Mouse (Mus musculus) embryonic facial prominence, embryonic 12.5 days (tissue): ENCODE measurements around the gene Smyd5. TPM values are rescaled to one million over a fixed set of nuclear protein-coding genes. Genes with fewer than 3 reads are reported as not detected.
A peak's percentile ranks its signal among the peaks of the same experiment; 100 is the strongest.
"Not testable (repeated sequence)": the region's sequence is repeated elsewhere in the genome, so short reads cannot be mapped to it uniquely, and the experiment has no call there.

ENCODE experiments used
- ATAC-seq: fragments of 200-750 bp; cut with Nextera tagmentation; 2 replicates; pipeline ENCODE4 v1.8.0; 2017; ENCODE audit not compliant: insufficient number of reproducible peaks, insufficient read depth, low FRiP score, low TSS enrichment
- H3K27ac ChIP-seq: fragments of 300-500 bp; sonication (generic); 2 replicates; pipeline ENCODE4 v1.5.1; 2016; ENCODE audit warnings: mild to moderate bottlenecking
- H3K27me3 ChIP-seq: fragments of 300-500 bp; sonication (generic); 2 replicates; pipeline ENCODE4 v1.6.1; 2016; ENCODE audit warnings: mild to moderate bottlenecking, moderate library complexity
- H3K36me3 ChIP-seq: fragments of 300-500 bp; sonication (generic); 2 replicates; pipeline ENCODE4 v1.6.1; 2016; ENCODE audit warnings: mild to moderate bottlenecking
- H3K4me1 ChIP-seq: fragments of 300-500 bp; sonication (generic); 2 replicates; pipeline ENCODE4 v1.6.1; 2016
- H3K4me2 ChIP-seq: fragments of 300-500 bp; sonication (generic); replicated peaks from 2 replicates; pipeline ENCODE4 v1.6.1; 2016; ENCODE audit warnings: mild to moderate bottlenecking, moderate library complexity
- H3K4me3 ChIP-seq: fragments of 300-500 bp; sonication (generic); 2 replicates; pipeline ENCODE4 v1.5.1; 2016; ENCODE audit warnings: mild to moderate bottlenecking
- H3K9ac ChIP-seq: fragments of 300-500 bp; sonication (generic); 2 replicates; pipeline ENCODE4 v1.6.1; 2016; ENCODE audit warnings: mild to moderate bottlenecking, moderate library complexity
- H3K9me3 ChIP-seq: fragments of 300-500 bp; sonication (generic); 2 replicates; pipeline ENCODE4 v1.6.1; 2016; ENCODE audit warnings: mild to moderate bottlenecking, moderate library complexity
- WGBS: fragments of 180-500 bp; shearing (Covaris S2); methylation state at CpG from one replicate; pipeline ENCODE4 v1.1.7; 2016; 5-methylcytosine and 5-hydroxymethylcytosine counted together
- polyA plus RNA-seq: library from polyadenylated mRNA; unstranded; fragments of >200 nt; fragmentation: Nextera tagmentation; extraction: Ambion mirVana; gene quantifications from 2 replicates; pipeline ENCODE4 v1.2.1, GENCODE M21; 2016

Smyd5 gene
- polyA plus RNA-seq, 1 experiment from 2014 or later = 66.4 TPM

GRCm38 (mm10) chr6:85450140-85450539 is 18.4 kb downstream of the Smyd5 start:
- H3K4me1 ChIP-seq = peaks cover 25% of the 10 kb centered on the region
- WGBS = 72% methylated on average over 1 of the region's 1 CpGs
- H3K27ac ChIP-seq, H3K9me3 ChIP-seq, H3K9ac ChIP-seq, ATAC-seq, H3K27me3 ChIP-seq: not testable (repeated sequence)
- H3K4me3 ChIP-seq = peak overlapping the region; percentile 74; the same call in 1 of the 2 replicates
- H3K4me2 ChIP-seq = peak overlapping the region; percentile 94
- H3K36me3 ChIP-seq = peaks cover 20% of the 10 kb centered on the region

- 2% methylated on average over 95 of the region's 96 CpGs for WGBS
- H3K4me3 ChIP-seq = peak within 1 kb of the TSS; percentile 74
- H3K36me3 ChIP-seq = peaks cover 11% of the 10 kb centered on the region
- peak; percentile 94 for ATAC-seq
- peak within 1 kb of the TSS; percentile 76 for H3K9ac ChIP-seq
- peak within 1 kb of the TSS; percentile 95 for H3K27ac ChIP-seq
- H3K4me2 ChIP-seq = peak within 1 kb of the TSS; percentile 94
- H3K27me3 ChIP-seq = no peaks in the 10 kb centered on the region
- peaks cover 25% of the 10 kb centered on the region for H3K4me1 ChIP-seq
- H3K9me3 ChIP-seq = no peaks in the 10 kb centered on the region
Measured at GRCm38 (mm10) chr6:85450697-85451663, 19.2 kb downstream of the Smyd5 start, which contains the start of gene Cct7. Gene Cct7 (plus strand): TSS chr6:85451514.

DNA sequence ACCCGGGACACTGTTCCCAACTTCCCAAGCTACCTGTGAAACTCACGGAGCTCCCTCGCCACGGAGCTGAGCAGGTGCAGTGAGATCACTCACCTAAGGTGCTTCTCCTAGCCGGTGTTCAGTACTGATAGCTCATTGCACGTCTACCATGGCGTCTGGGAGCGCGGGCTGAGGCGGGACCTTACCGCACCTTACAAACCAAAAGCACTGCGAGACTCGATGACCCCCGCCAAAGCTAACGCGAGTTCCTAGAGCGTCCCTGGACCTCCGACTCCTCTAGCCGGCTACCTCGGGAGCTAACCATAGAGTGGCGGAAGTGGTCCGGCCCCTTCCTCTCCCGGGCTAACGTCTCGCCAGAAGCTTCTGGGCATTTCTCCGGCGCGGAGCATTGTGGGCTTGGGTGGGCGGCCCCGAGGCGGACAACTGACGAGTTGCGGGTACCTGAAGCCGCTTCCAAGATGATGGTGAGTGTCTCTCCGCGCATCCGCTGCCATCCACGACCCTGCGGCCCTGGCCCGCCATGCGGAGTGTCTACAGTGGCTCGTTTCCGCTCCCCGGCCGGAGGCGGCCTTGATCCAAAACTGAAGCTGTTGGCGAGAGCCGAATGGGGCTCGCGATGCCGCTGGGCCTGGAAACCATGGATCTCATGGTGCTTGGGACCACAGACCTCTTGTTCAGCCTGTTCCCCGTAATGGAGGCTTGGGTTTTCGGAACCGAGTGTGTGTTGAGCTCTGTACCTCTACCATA is 20.0 kb downstream of the Smyd5 start, which contains the start of gene Pradc1:
TSS of gene Pradc1 (minus strand) at position 307 of the 747 bp plus-strand sequence.
- peak; percentile 92 for ATAC-seq
- under 1% methylated on average over 54 of the region's 54 CpGs for WGBS
- Histone ChIP-seq H3K27me3 (no peaks in the 10 kb centered on the region), H3K27ac (peak within 1 kb of the TSS; percentile 95), H3K4me1 (peaks cover 25% of the 10 kb centered on the region), H3K9ac (peak within 1 kb of the TSS; percentile 76), H3K4me3 (peak within 1 kb of the TSS; percentile 74), H3K4me2 (peak within 1 kb of the TSS; percentile 94), H3K9me3 (no peaks in the 10 kb centered on the region), H3K36me3 (peaks cover 4% of the 10 kb centered on the region; the same call in 1 of the 2 replicates)

DNA sequence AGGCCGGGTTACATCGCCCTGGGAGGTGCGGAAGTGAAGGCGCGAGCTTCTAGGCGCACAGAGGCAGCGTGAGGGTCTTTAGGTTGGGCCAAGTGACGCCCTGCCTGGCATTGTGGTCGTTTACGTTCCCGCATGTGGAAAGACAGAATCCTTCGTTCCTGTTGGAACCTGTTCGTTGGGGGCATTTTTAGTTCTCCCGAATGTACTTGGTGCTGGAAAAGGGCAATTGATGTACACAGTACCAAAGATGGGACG is 20.5 kb downstream of the Smyd5 start:
- Histone ChIP-seq H3K9ac (peak overlapping the region; percentile 76), H3K9me3 (no peaks in the 10 kb centered on the region), H3K4me2 (peak overlapping the region; percentile 94), H3K36me3 (no peaks in the 10 kb centered on the region), H3K27me3 (no peaks in the 10 kb centered on the region), H3K4me1 (peaks cover 25% of the 10 kb centered on the region), H3K27ac (peak overlapping the region; percentile 95), H3K4me3 (peak overlapping the region; percentile 74)
- ATAC-seq = no peak
- under 1% methylated on average over 15 of the region's 15 CpGs for WGBS

DNA sequence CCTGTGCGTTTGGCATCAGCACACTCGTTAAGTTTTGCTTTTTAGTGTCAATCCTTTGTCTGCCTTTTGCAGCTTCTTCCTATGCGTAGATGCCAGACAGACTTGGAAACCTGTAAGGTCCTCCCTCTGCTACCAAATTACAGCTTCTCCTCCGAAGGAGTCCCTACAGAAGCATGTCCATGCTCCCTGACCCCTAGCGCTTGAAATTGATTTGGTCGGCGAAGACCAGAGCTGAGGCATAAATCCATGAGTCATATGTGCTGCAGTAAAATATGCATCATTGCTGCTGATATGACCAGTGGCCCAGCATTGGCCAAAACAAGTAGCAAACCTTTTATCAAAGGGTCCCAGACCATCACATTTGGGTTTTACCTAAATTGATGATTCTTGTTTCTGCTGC is 21.0 kb downstream of the Smyd5 start:
- Histone ChIP-seq H3K4me2 (peak overlapping the region; percentile 94), H3K27me3 (no peaks in the 10 kb centered on the region), H3K4me3 (peak overlapping the region; percentile 74), H3K36me3 (no peaks in the 10 kb centered on the region), H3K9ac (peak overlapping the region; percentile 76), H3K27ac (0 out of 2 replicates have a peak overlapping the region, but pooled peaks have one; percentile 95), H3K9me3 (no peaks in the 10 kb centered on the region), H3K4me1 (peaks cover 25% of the 10 kb centered on the region)
- no peak for ATAC-seq
- 7% methylated on average over 7 of the region's 7 CpGs for WGBS

DNA sequence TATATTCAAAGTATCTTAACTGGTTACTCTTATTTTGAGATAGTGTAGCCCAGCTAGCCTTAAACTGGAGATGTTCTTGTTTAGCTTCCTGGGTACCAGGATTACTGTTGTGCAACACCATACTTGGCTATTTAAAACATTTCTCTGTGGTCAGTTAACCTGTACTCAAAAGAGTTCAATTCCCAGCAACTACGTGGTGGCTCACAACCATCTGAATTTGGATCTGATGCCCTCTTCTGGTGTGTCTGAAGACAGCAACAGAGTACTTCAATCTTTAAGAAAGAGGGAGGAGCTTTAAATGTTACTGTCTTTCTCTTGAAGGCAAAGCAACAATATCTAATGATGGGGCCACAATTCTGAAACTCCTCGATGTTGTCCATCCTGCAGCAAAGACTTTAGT is 27.8 kb downstream of the Smyd5 start:
- no peak for ATAC-seq
- Histone ChIP-seq H3K4me2 (no peak overlapping the region), H3K36me3 (peaks cover 48% of the 10 kb centered on the region), H3K4me3 (no peak overlapping the region), H3K9me3 (no peaks in the 10 kb centered on the region), H3K27me3 (no peaks in the 10 kb centered on the region), H3K4me1 (peaks cover 2% of the 10 kb centered on the region; the same call in 1 of the 2 replicates), H3K9ac (no peak overlapping the region), H3K27ac (no peak overlapping the region)
- WGBS = 91% methylated on average over 2 of the region's 2 CpGs

DNA sequence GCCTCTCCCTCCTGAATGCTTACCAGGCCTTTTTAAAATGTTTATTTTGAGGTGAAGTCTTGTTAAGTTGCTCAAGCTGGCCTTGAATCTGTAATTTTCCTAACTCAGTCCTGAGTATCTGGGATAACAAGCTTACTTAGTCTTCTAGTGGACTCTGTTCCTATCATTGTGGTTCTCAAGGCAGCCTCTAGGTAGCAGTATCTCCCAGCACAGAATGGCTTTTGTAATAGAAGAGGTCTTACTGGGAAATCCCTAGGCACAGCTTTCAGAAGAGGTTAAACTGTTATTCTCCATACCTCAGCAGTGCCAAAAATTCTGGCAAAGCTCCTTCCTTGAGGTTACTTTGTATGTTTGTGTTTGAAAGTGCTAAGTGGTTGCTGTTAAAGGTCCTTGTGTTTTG is 33.6 kb downstream of the Smyd5 start:
- H3K9me3 ChIP-seq = no peaks in the 10 kb centered on the region
- no peak overlapping the region for H3K4me3 ChIP-seq
- H3K27me3 ChIP-seq = no peaks in the 10 kb centered on the region
- peaks cover 96% of the 10 kb centered on the region for H3K36me3 ChIP-seq
- no peaks in the 10 kb centered on the region for H3K4me1 ChIP-seq
- no peak overlapping the region for H3K27ac ChIP-seq
- no peak overlapping the region for H3K9ac ChIP-seq
- H3K4me2 ChIP-seq = no peak overlapping the region
- ATAC-seq = no peak

DNA sequence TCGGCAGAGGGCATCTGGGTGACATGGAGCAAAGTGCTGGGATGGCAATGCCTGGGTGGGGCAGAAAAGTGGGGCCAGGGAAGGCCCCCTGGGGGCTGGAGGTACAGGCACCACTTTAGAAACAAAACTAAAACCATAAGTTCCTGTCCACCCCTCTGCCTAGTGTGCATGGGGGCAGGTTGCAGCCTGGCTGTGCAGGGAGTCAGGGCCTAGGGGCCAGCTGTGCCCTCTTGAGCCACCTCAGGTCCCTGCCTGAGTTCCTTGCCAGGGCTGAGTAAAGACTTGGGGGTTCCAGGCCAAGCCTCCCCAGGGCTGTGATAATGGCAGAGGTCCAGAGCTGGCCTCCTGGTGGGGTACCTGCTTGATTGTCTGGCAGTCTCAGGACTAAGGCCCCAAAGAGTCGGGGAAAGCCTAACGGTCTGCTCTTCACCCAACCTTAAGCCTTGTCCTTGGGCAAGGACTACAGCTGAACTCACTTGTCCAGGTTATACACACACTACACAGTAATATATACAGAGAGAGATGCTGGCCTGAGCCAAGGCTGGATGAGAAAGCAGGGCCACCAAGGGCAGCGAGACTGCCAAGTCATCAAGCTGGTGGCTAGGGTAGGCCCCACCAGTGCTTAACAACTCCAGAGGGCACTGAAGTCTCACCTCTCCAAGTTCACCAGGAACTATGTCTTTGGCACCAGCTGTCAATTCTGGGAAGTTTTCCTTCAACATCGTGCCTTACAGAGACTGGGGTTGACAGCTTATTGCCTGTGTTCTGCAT is 38.1 kb downstream of the Smyd5 start:
- Histone ChIP-seq H3K36me3 (peaks cover 53% of the 10 kb centered on the region), H3K27me3 (0 out of 2 replicates have a peak, but pooled peaks cover 3% of the 10 kb centered on the region), H3K27ac (no peak overlapping the region), H3K4me1 (no peaks in the 10 kb centered on the region), H3K4me3 (no peak overlapping the region), H3K9ac (no peak overlapping the region), H3K9me3 (no peaks in the 10 kb centered on the region), H3K4me2 (no peak overlapping the region)
- 79% methylated on average over 5 of the region's 5 CpGs for WGBS
- no peak for ATAC-seq

DNA sequence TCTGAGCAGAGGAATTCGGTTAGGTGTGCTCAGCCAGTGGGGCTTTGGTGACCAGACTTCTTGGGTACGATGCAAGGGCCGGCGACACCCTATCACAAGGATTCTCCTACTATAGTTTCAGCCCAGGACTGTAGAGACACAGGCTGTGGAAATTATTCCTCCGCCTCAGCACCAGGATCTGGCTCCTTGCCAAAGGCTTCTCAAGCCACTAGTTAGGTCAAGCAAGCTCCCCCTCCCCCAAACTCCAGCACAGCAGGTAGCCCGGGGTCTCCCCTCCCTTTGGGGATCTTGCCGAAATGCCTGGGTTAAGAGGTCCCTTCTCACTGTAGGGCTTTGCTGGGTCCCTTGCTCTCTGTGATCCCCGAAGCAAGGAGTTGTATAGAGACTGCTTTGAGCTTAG is 40.2 kb downstream of the Smyd5 start:
- no peak overlapping the region for H3K9ac ChIP-seq
- no peak overlapping the region for H3K4me3 ChIP-seq
- H3K27ac ChIP-seq = no peak overlapping the region
- no peak for ATAC-seq
- 0 out of 2 replicates have a peak, but pooled peaks cover 3% of the 10 kb centered on the region for H3K27me3 ChIP-seq
- H3K4me2 ChIP-seq = no peak overlapping the region
- peaks cover 32% of the 10 kb centered on the region for H3K36me3 ChIP-seq
- WGBS = 57% methylated on average over 8 of the region's 8 CpGs
- no peaks in the 10 kb centered on the region for H3K4me1 ChIP-seq
- H3K9me3 ChIP-seq = no peaks in the 10 kb centered on the region

- Histone ChIP-seq H3K9ac (no peak overlapping the region), H3K4me2 (no peak overlapping the region), H3K4me1 (no peaks in the 10 kb centered on the region), H3K27me3 (peaks cover 7% of the 10 kb centered on the region; the same call in 1 of the 2 replicates), H3K27ac (no peak overlapping the region), H3K9me3 (no peaks in the 10 kb centered on the region), H3K4me3 (no peak overlapping the region), H3K36me3 (peaks cover 26% of the 10 kb centered on the region)
- no peak for ATAC-seq
- 50% methylated on average over 5 of the region's 5 CpGs for WGBS
Measured at GRCm38 (mm10) chr6:85472542-85472941, 40.8 kb downstream of the Smyd5 start.

DNA sequence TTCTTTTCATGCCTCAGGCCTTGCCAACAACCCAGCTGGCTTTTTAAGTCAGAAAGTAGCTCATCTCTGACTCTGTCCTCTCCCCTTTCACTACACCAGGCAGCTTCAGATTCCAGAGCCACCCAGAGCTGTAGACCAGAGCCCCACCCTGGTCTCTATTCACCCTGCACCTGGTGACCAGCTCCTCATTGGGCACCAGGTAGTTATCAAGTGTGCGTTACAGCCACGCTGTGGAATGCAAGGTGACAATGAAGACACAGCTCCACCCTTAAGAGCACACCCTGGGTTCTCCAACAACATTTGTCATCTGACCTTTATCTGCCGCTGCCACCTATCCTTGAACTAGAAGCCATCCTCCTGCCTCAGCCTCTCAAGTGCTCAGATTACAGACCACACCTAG is 43.8 kb downstream of the Smyd5 start:
- no peak for ATAC-seq
- Histone ChIP-seq H3K4me3 (no peak overlapping the region), H3K9ac (no peak overlapping the region), H3K4me1 (no peaks in the 10 kb centered on the region), H3K36me3 (no peaks in the 10 kb centered on the region), H3K27ac (no peak overlapping the region), H3K9me3 (no peaks in the 10 kb centered on the region), H3K27me3 (peaks cover 26% of the 10 kb centered on the region), H3K4me2 (no peak overlapping the region)
- WGBS = 85% methylated on average over 3 of the region's 3 CpGs
